Mouse (Mus musculus): ENCODE measurements at regions not wholly inside any gene's neighbourhood (a gene's known extent, or its start where the extent isn't known, plus 50 kb on each side); places are given as distances from the start of the nearest gene placed in this dataset.
"Not testable (repeated sequence)": the region's sequence is repeated elsewhere in the genome, so short reads cannot be mapped to it uniquely, and the experiment has no call there.

DNA sequence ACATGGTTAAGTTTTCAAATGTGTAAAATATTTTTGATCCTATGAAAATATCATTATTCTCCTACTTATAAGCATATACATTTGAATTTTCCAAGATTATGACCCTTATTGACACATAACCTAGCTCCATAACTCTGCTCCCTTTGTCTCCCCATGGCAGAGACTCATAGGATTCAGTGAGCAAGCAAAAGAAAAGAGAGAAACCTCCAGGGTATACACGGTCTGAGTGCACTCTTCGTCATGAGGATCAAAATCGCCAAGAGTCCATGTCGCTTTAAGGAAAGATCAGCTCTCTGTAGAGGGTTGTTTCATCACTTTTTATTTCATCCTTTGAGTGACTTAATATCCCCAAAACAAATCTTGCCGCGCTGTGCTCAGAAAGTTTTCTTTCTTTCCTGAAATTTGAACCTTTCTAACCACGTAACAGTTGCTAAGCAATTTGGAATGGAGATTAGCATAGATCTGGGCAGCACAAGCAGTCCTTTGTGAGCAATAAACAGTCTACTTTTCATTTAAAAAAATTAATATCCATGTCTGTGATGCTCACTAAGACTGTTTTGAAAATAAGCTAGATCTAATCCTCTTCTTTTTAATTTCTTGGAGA, 1158.0 kb downstream of the A830018L16Rik start:
- in situ Hi-C loops (cut with MseI, MboI), result no loop called here

DNA sequence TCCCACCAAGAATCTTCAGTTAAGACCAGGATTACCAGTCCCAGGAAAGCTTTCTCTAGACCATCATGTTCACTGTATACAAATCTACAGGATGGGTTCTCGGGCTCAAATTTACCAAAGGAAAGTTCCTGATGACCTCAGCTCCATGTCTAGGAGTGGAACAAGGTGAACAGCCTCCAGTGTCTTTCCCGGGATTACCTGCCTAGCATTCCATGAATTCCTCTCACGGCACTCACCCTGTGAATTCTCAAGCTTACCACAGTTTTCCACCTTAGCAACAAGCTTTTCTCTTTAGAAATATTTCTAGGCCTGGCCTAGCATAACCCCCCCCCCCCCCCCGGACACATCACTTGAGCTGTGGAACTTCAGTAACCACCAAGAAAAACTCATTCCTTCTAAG, 1158.9 kb downstream of the A830018L16Rik start:
- in situ Hi-C loops (cut with MseI, MboI), result no loop called here

DNA sequence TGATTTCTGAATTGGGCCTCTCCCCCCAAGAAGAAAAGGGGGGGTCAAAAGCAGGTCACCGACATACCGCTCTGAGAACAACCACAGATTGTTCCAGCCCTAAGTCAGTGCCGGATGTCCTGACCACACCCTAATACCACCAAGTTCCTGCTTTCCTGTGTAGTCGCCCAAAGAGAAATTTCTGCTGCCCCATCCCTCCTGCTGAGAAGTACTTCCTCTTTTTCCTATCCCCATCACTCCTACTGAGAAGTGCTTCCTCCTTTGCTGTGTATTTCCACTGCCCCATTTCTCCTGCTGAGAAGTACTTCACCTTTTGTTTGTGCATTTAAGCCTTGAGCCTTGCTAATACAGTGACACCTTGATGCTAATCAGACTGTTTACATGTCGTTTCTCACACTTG, 1160.4 kb downstream of the A830018L16Rik start:
- in situ Hi-C loops (cut with MseI, MboI), result no loop called here

DNA sequence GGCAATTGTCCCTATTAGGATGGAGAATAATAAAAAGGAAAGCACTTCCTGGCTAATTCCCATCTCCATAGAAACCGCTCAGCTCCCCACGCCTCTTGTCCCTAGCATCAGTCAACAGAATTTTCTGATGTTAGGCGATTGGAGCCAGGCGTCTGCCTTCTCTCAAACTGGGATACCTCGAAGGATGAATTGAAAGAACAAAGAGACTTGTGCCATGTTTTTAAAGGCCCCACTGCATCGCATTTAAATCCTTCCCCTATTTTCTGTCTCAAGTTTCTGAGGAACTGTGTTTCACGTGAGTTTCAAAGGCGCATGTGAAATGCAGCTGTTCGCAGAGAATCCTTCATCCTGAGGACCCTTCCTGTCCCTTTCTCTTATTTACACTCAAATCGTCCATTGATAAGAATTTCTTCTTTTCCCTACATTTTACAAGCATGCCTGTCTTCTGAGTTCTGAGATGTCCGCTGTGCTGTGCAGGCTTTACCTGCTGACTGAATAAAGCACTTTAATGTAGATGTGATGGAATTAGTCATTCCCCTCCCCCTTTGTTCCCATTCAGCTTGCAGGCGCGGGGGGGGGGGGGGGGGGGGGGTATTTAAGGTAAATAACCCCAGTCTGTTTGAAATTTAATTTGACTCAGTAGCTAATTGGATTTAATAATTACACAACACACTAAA, 1163.3 kb downstream of the A830018L16Rik start:
- in situ Hi-C loops (cut with MseI, MboI), result no loop called here

DNA sequence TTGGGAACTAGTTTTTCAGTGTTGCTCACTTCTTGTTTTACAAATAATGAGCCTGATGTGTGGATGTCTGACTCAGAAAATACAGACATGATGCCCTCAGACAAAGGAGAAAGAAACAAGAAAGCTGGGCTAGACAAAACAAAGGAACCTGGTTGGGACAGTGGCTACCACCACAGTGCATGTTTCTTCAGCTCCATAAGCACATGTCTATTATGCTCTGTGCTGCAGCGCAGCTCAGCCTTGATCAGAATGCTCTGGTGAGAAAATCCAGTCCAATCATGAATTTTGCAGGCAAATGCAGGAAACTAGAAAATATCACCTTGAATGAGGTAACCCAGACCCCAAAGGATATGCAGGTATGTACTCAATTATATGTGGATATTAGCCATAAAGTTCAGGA, 1164.1 kb downstream of the A830018L16Rik start:
- in situ Hi-C loops (cut with MseI, MboI), result no loop called here

DNA sequence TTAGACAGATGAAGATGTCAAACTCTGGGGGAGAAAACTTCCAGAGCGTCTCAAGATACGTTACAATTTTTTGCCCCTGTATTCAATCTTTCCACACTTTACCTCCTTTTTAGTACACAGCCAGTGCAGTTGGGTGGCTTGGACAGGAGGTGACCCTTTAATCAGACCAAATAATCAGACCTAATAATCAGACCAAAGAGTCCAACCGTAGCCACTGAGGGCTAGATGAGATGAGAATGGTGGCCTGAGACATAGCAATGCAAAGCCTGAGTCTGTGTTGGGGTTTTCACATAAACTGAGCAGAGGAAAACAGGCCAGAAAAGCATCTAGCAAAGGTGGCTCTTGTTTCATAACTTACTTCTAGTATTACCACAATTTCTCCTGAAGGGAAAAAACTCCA, 1169.1 kb downstream of the A830018L16Rik start:
- in situ Hi-C loops (cut with MseI, MboI), result no loop called here

DNA sequence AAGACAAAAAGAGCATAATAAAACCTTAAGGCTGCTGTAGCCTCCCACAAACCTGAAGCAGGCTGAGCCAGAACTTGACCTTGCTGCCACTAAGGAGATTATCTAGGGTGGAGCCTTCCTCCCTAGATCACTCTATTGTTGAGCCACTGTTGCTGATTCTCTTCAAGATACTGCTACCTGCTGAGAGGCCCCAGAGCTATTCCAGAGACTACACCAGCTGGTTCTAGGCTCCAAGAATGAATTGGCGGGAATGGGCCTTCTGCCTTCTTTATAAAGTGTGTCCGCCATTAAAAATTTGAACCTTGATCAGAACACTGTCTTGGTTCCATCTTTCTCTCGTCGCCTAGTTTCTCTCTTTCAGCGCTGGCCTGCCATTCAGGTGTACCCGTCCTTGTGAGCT, 1173.1 kb downstream of the A830018L16Rik start:
- in situ Hi-C loops (cut with MseI, MboI), result not testable (repeated sequence)

DNA sequence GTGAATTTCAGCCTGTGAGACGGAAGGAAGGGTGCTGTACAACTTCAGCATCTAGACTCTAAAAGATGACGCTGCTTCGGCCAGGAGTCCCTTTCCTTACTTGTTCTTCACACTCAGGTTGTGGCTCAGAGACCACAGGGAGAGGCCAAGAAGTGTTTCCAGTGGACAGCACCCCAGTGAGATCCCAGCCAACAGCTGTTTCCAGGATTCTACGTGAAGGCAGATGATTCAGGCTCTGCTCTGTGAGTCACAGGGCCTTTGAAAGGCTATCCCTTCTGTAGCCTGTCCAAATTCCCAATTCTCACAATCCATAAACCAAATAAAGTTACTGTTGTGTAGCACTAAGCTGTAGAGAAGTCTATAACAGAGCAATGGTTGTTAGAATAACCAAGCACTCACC, 1198.2 kb downstream of the A830018L16Rik start:
- in situ Hi-C loops (cut with MseI, MboI), result no loop called here

DNA sequence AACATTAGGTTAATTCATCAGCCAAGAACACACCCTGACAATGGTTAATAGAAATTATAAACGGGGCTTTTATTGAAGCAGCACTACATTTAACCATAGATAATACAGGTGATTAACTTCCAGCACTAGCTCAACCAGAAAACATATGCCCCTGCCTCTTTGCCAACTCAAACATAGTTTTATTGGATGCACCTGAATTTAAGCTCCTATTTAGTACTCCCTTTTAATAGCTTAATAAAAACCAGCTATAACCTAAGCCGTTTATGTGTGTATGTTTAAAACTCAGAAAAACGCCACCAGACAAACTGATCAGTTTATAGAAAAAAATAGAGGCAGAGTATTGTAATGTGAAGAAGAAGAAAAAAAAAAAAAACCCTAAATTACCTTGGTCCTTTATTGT, 1201.4 kb downstream of the A830018L16Rik start:
- in situ Hi-C loops (cut with MseI, MboI), result no loop called here

DNA sequence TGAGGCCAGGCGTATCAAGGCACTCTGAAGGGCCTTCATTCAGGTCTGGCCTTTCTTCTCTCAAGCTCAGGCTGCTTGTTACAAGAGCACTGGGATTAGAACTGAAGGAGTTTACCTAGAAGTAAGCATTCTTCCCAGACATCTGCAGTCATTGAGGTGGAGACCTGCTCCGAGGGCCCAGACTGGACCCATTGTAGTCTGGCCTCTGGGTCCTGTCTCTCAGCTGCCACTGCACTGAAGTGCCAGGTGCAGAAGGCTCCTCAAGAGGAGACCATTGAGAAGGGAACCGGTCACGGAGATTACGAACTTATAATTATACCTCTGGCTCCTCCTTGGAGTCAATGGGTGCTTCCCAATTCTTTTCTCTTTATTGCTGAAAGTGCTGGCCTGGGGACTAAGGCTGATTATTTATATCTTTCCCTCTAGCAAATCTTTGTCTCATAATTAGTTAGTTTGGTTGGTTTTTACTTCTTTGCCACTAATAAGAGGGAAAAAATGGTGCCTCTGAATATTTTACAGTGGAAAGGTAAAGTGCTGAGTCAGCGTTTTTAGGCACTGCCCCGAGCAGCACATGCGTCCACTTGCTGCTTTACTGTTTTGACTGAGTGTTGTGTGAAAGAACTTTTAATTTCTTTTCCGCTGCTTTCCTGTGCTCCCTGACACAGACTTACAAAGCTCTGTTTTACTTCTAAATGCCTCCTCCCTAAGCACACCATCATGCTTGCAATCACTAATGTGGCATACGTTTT, 1202.0 kb downstream of the A830018L16Rik start:
- in situ Hi-C loops (cut with MseI, MboI), result no loop called here

DNA sequence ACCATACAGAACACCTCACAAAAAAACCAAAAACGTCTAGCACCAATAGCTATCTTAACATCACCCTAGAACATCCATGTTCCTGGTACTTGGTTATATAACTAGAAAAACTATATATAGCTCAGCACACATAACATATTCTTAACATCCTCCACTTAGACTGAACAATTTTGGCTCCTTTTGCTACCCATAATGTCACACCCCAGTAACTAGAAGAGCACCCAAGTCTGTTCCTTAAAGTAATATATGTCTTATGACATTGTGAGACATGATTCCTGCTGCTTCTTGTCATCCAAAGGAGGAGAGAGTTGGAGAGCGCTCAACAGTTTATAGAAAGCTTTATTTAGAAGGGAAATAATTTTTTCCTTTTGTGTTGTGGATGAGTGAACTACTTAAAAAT, 1206.1 kb downstream of the A830018L16Rik start:
- in situ Hi-C loops (cut with MseI, MboI), result no loop called here

DNA sequence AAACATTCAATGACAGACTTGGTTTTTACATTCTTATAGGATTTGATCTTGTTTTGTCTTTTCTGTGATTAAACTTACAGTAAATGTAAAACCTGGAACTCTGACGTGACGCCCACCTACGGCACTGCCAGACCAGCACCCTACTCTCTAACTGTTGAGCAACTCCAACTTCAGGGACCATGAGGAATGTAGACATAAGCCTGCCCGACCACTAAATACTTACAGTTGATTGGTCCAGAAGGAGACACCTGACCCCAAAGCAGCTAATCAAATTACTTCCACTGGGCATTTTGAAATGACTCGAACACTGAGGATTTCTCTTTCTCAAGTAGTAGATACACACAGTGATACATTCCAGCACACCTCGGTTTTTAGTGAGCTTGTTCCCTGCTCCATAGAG, 1206.9 kb downstream of the A830018L16Rik start:
- in situ Hi-C loops (cut with MseI, MboI), result no loop called here

DNA sequence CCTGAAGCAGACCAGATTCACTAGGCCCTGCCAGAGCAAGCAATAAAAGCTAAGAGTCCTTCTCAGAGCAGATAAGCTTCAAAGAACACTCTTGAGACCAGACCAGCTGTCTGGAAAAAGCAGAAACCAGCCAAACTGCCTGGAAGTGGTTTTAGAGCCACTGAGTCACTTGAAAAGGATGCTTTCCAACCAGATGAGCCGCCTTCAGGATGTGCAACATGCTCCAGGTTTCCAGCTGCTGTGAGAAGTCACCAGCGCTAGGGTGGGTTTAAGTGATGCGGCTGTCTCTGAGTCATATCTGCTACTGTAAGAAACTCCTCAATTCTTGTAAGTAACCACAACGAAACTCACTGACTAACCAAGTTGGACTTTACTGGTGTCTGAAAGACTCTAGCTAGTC, 1209.3 kb downstream of the A830018L16Rik start:
- in situ Hi-C loops (cut with MseI, MboI), result no loop called here

DNA sequence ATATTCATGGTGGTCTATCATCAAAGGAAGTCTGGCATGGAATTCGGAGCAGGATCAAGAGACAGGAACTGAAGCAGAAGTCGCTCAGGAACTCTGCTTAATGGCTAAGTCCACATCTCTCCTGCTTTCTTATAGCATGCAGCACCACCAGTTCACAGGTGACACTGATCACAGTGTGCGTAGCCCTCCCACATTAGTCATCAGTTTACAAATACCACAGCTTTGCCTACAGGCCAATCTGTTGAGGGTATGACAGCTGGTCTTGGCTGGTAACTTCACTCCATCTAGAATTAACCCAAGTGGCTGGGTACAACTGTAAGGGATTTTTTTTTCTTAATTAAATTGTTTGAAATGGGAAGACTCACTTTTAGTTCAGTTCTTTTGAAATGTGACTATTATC, 1219.1 kb downstream of the A830018L16Rik start:
- in situ Hi-C loops (cut with MseI, MboI), result no loop called here

DNA sequence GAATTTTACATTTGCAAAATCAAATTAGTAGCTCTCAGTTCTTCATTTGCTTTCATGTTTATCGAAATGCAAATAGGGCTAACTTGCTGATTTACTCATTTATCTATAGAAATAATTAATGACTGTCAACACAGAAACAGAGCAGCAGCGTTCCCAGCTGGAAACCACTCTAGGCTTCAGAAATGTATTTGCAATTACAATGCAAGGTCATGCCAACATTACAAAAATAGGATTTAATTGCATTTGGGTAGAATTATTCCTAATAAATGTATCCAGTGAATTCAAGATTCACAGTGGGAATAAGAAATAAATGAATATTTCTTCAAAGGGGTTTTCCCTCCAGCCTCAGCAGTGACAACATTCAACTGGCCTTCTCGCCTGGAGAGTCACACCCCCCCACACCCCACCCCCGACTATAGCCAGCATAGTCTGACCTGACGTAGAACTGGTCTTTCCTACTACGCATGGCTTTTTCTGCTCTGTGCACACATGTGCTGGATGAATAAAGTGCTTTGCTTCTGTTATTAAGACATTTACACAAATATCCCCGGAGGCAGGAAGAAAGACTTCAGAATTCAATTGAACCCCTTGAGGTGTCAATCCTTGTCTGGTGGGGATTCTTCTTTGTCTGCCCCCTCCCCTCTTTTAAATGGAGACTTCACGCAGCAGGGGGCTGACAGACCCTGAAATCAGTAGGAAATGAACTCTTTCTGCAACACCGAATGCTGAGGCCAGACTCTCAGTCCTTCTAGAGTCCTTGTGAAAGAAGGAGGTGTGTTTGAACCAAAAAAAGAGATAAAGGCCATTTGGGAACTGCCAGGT, 1222.6 kb downstream of the A830018L16Rik start:
- in situ Hi-C loops (cut with MseI, MboI), result no loop called here

DNA sequence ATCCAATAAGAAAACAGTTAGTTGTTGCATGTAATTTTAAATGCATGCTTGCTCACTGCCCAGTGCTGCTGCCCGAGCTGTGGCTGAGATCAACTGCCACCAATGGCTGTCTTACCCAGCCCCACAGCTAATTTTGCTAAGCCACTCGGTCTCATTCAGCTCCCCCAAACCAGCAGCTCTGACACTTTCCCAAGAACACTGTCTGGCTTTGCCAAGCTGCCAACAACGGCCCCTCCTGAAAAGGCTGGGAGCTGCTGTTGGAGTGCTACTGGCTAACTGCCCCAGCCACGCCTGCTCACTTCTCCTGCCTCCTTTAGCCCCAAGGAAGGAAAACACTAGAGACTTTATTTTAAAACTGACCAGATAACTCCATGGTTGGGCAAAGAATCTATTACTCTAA, 1227.1 kb downstream of the A830018L16Rik start:
- in situ Hi-C loops (cut with MseI, MboI), result no loop called here

All from mouse trophoblast stem cell (cell line).